Mouse (Mus musculus) right cerebral cortex, postnatal 14 days (tissue): Measurements from ENCODE around the gene Vmn1r27.

ENCODE experiments used
- DNase-seq: peaks from one replicate; pipeline ENCODE4 v3.0.0; 2022

Vmn1r27 gene

DNA sequence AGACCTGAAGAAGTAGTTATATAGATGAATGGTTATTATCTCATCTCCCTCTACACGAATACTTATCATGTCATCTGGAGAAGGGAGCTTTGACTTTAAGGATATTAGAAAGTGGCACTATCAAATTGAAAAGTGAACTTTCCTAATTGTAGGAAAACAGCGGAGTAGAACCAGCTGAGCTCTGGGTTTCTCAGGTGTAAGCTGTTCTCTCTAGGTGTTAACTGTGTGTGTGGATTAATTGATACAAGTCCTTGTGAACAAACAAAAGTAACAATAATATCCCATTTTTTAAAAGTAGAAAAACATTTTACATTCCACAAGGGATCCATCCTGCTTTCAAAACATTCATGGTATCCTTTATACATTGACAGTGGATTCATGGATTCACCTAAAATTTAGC, at the start of gene Vmn1r27:
Gene Vmn1r27, minus strand, starts transcription at position 101 of the 400 bp plus-strand sequence.
- no peak for DNase-seq

- no peak for DNase-seq
These were observed 43.1 kb upstream of the Vmn1r27 start, which contains the start of gene Vmn1r28 for GRCm38 (mm10) chr6:58261737-58262136. Gene Vmn1r28, plus strand, starts transcription at chr6:58262037.

DNA sequence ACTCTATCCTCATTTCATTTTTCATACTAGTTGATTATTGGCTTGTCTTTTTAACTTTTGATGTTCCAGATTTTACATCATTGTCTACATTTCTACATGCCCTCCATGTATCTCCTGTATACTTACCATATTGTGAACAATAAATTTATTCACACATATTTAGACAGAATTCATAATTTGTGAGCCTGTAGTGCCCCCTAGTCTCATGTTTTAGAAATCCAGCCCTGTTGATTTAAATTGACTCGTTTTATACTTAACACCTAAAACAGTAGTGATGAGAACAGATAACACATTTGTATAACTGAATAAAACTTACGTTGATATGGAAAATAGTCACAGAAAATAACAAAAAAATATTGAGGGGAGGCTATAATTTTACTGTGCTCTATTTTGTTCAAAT, 2.5 kb downstream of the Vmn1r27 start:
- no peak for DNase-seq
